Mouse (Mus musculus): Measurements from ENCODE around the gene Fut7. TPM values are rescaled to one million over a fixed set of nuclear protein-coding genes. Genes with fewer than 3 reads are reported as not detected.
A peak's percentile ranks its signal among the peaks of the same experiment; 100 is the strongest.

Gene Fut7
- polyA plus RNA-seq, 1 experiment from 2014 or later = 0.46 TPM

- H3K27ac ChIP-seq (ENCODE audit: low read length) = no peak overlapping the region
- no peak overlapping the region for H3K4me2 ChIP-seq (ENCODE audit: low read depth, low read length)
- no peaks in the 10 kb centered on the region for H3K36me3 ChIP-seq (ENCODE audit: control insufficient read depth, insufficient read depth)
- H3K9ac ChIP-seq (ENCODE audit: low read length) = no peak overlapping the region
- peaks cover 6% of the 10 kb centered on the region; the same call in 1 of the 2 replicates for H3K4me1 ChIP-seq (ENCODE audit: control insufficient read depth, insufficient read depth, low read length)
- ATAC-seq (replicated peaks; ENCODE audit: extremely low read depth, insufficient read depth, low FRiP score) = no peak
- H3K27me3 ChIP-seq (ENCODE audit: control insufficient read depth, insufficient read depth, low read length) = peaks cover 71% of the 10 kb centered on the region
- WGBS = 67% methylated on average over 1 of the region's 1 CpGs
- no peak overlapping the region for H3K4me3 ChIP-seq (ENCODE audit: low read length)
- no peaks in the 10 kb centered on the region for H3K9me3 ChIP-seq (replicated peaks; ENCODE audit: control insufficient read depth, low read length)
Measured at GRCm38 (mm10) chr2:25397010-25397409, 26.1 kb upstream of the Fut7 start.

- no peak overlapping the region for H3K4me3 ChIP-seq (ENCODE audit: low read length)
- peaks cover 6% of the 10 kb centered on the region; the same call in 1 of the 2 replicates for H3K4me1 ChIP-seq (ENCODE audit: control insufficient read depth, insufficient read depth, low read length)
- ATAC-seq (replicated peaks; ENCODE audit: extremely low read depth, insufficient read depth, low FRiP score) = no peak
- 86% methylated on average over 7 of the region's 7 CpGs for WGBS
- no peaks in the 10 kb centered on the region for H3K9me3 ChIP-seq (replicated peaks; ENCODE audit: control insufficient read depth, low read length)
- H3K27me3 ChIP-seq (ENCODE audit: control insufficient read depth, insufficient read depth, low read length) = peaks cover 79% of the 10 kb centered on the region
- H3K36me3 ChIP-seq (ENCODE audit: control insufficient read depth, insufficient read depth) = no peaks in the 10 kb centered on the region
- no peak overlapping the region for H3K9ac ChIP-seq (ENCODE audit: low read length)
- H3K27ac ChIP-seq (ENCODE audit: low read length) = no peak overlapping the region
- no peak overlapping the region for H3K4me2 ChIP-seq (ENCODE audit: low read depth, low read length)
Measured at GRCm38 (mm10) chr2:25398065-25398464, 25.0 kb upstream of the Fut7 start.

GRCm38 (mm10) chr2:25399051-25399450 lies 24.0 kb upstream of the Fut7 start, which contains the start of gene Npdc1:
Gene Npdc1 (plus strand): TSS chr2:25399351.
- Histone ChIP-seq H3K4me3 (ENCODE audit: low read length) (no peak within 1 kb of the TSS), H3K9me3 (replicated peaks; ENCODE audit: control insufficient read depth, low read length) (no peaks in the 10 kb centered on the region), H3K27ac (ENCODE audit: low read length) (no peak within 1 kb of the TSS), H3K27me3 (ENCODE audit: control insufficient read depth, insufficient read depth, low read length) (peaks cover 82% of the 10 kb centered on the region), H3K4me1 (ENCODE audit: control insufficient read depth, insufficient read depth, low read length) (peaks cover 6% of the 10 kb centered on the region; the same call in 1 of the 2 replicates), H3K36me3 (ENCODE audit: control insufficient read depth, insufficient read depth) (no peaks in the 10 kb centered on the region), H3K4me2 (ENCODE audit: low read depth, low read length) (no peak within 1 kb of the TSS), H3K9ac (ENCODE audit: low read length) (no peak within 1 kb of the TSS)
- ATAC-seq (replicated peaks; ENCODE audit: extremely low read depth, insufficient read depth, low FRiP score) = no peak
- WGBS = 53% methylated on average over 8 of the region's 8 CpGs

GRCm38 (mm10) chr2:25400291-25400690 lies 22.8 kb upstream of the Fut7 start:
- H3K4me2 ChIP-seq (ENCODE audit: low read depth, low read length) = peak overlapping the region; percentile 7; the same call in 1 of the 2 replicates
- no peak overlapping the region for H3K4me3 ChIP-seq (ENCODE audit: low read length)
- no peak overlapping the region for H3K27ac ChIP-seq (ENCODE audit: low read length)
- ATAC-seq (replicated peaks; ENCODE audit: extremely low read depth, insufficient read depth, low FRiP score) = no peak
- no peaks in the 10 kb centered on the region for H3K9me3 ChIP-seq (replicated peaks; ENCODE audit: control insufficient read depth, low read length)
- H3K36me3 ChIP-seq (ENCODE audit: control insufficient read depth, insufficient read depth) = no peaks in the 10 kb centered on the region
- H3K9ac ChIP-seq (ENCODE audit: low read length) = no peak overlapping the region
- peaks cover 80% of the 10 kb centered on the region for H3K27me3 ChIP-seq (ENCODE audit: control insufficient read depth, insufficient read depth, low read length)
- H3K4me1 ChIP-seq (ENCODE audit: control insufficient read depth, insufficient read depth, low read length) = peaks cover 6% of the 10 kb centered on the region; the same call in 1 of the 2 replicates
- 17% methylated on average over 16 of the region's 16 CpGs for WGBS

GRCm38 (mm10) chr2:25400764-25401163 lies 22.3 kb upstream of the Fut7 start:
- no peaks in the 10 kb centered on the region for H3K9me3 ChIP-seq (replicated peaks; ENCODE audit: control insufficient read depth, low read length)
- peaks cover 75% of the 10 kb centered on the region for H3K27me3 ChIP-seq (ENCODE audit: control insufficient read depth, insufficient read depth, low read length)
- no peak overlapping the region for H3K9ac ChIP-seq (ENCODE audit: low read length)
- 3% methylated on average over 17 of the region's 17 CpGs for WGBS
- peaks cover 5% of the 10 kb centered on the region; the same call in 1 of the 2 replicates for H3K4me1 ChIP-seq (ENCODE audit: control insufficient read depth, insufficient read depth, low read length)
- H3K27ac ChIP-seq (ENCODE audit: low read length) = no peak overlapping the region
- ATAC-seq (replicated peaks; ENCODE audit: extremely low read depth, insufficient read depth, low FRiP score) = no peak
- H3K4me3 ChIP-seq (ENCODE audit: low read length) = peak overlapping the region; percentile 6; the same call in 1 of the 2 replicates
- H3K36me3 ChIP-seq (ENCODE audit: control insufficient read depth, insufficient read depth) = no peaks in the 10 kb centered on the region
- H3K4me2 ChIP-seq (ENCODE audit: low read depth, low read length) = peak overlapping the region; percentile 7

- no peak overlapping the region for H3K27ac ChIP-seq (ENCODE audit: low read length)
- H3K36me3 ChIP-seq (ENCODE audit: control insufficient read depth, insufficient read depth) = no peaks in the 10 kb centered on the region
- peak overlapping the region; percentile 67; the same call in 1 of the 2 replicates for H3K9ac ChIP-seq (ENCODE audit: low read length)
- no peaks in the 10 kb centered on the region; the same call in 1 of the 2 replicates for H3K4me1 ChIP-seq (ENCODE audit: control insufficient read depth, insufficient read depth, low read length)
- peak overlapping the region; percentile 62 for H3K4me2 ChIP-seq (ENCODE audit: low read depth, low read length)
- peak overlapping the region; percentile 58 for H3K4me3 ChIP-seq (ENCODE audit: low read length)
- under 1% methylated on average over 13 of the region's 13 CpGs for WGBS
- H3K27me3 ChIP-seq (ENCODE audit: control insufficient read depth, insufficient read depth, low read length) = peaks cover 62% of the 10 kb centered on the region
- no peaks in the 10 kb centered on the region for H3K9me3 ChIP-seq (replicated peaks; ENCODE audit: control insufficient read depth, low read length)
- ATAC-seq (replicated peaks; ENCODE audit: extremely low read depth, insufficient read depth, low FRiP score) = no peak
Measured at GRCm38 (mm10) chr2:25402377-25402971, 20.6 kb upstream of the Fut7 start.

- peak overlapping the region; percentile 58 for H3K4me3 ChIP-seq (ENCODE audit: low read length)
- peaks cover 59% of the 10 kb centered on the region for H3K27me3 ChIP-seq (ENCODE audit: control insufficient read depth, insufficient read depth, low read length)
- peak; percentile 53 for ATAC-seq (replicated peaks; ENCODE audit: extremely low read depth, insufficient read depth, low FRiP score)
- H3K4me1 ChIP-seq (ENCODE audit: control insufficient read depth, insufficient read depth, low read length) = no peaks in the 10 kb centered on the region; the same call in 1 of the 2 replicates
- no peak overlapping the region for H3K27ac ChIP-seq (ENCODE audit: low read length)
- no peaks in the 10 kb centered on the region for H3K9me3 ChIP-seq (replicated peaks; ENCODE audit: control insufficient read depth, low read length)
- H3K4me2 ChIP-seq (ENCODE audit: low read depth, low read length) = peak overlapping the region; percentile 62
- WGBS = 1% methylated on average over 53 of the region's 54 CpGs
- peak overlapping the region; percentile 67 for H3K9ac ChIP-seq (ENCODE audit: low read length)
- H3K36me3 ChIP-seq (ENCODE audit: control insufficient read depth, insufficient read depth) = no peaks in the 10 kb centered on the region
Measured at GRCm38 (mm10) chr2:25402972-25403601, 20.0 kb upstream of the Fut7 start.

GRCm38 (mm10) chr2:25403994-25404393 lies 19.1 kb upstream of the Fut7 start:
- Histone ChIP-seq H3K27me3 (ENCODE audit: control insufficient read depth, insufficient read depth, low read length) (peaks cover 53% of the 10 kb centered on the region), H3K27ac (ENCODE audit: low read length) (no peak overlapping the region), H3K9me3 (replicated peaks; ENCODE audit: control insufficient read depth, low read length) (no peaks in the 10 kb centered on the region), H3K36me3 (ENCODE audit: control insufficient read depth, insufficient read depth) (no peaks in the 10 kb centered on the region), H3K4me3 (ENCODE audit: low read length) (no peak overlapping the region), H3K4me2 (ENCODE audit: low read depth, low read length) (0 out of 2 replicates have a peak overlapping the region, but pooled peaks have one; percentile 62), H3K9ac (ENCODE audit: low read length) (no peak overlapping the region), H3K4me1 (ENCODE audit: control insufficient read depth, insufficient read depth, low read length) (no peaks in the 10 kb centered on the region; the same call in 1 of the 2 replicates)
- WGBS = 81% methylated on average over 4 of the region's 4 CpGs
- ATAC-seq (replicated peaks; ENCODE audit: extremely low read depth, insufficient read depth, low FRiP score) = no peak

GRCm38 (mm10) chr2:25408908-25409307 lies 14.2 kb upstream of the Fut7 start:
- no peak for ATAC-seq (replicated peaks; ENCODE audit: extremely low read depth, insufficient read depth, low FRiP score)
- peaks cover 15% of the 10 kb centered on the region for H3K27me3 ChIP-seq (ENCODE audit: control insufficient read depth, insufficient read depth, low read length)
- 77% methylated on average over 10 of the region's 10 CpGs for WGBS

More at GRCm38 (mm10) chr2:25408908-25409307, 14.2 kb upstream of the Fut7 start:
- Histone ChIP-seq H3K9ac (ENCODE audit: low read length) (no peak overlapping the region), H3K4me1 (ENCODE audit: control insufficient read depth, insufficient read depth, low read length) (no peaks in the 10 kb centered on the region), H3K27ac (ENCODE audit: low read length) (no peak overlapping the region), H3K4me3 (ENCODE audit: low read length) (no peak overlapping the region), H3K36me3 (ENCODE audit: control insufficient read depth, insufficient read depth) (no peaks in the 10 kb centered on the region), H3K9me3 (replicated peaks; ENCODE audit: control insufficient read depth, low read length) (no peaks in the 10 kb centered on the region), H3K4me2 (ENCODE audit: low read depth, low read length) (no peak overlapping the region)

Data from heart, embryonic 16.5 days (tissue).